Mouse (Mus musculus): ENCODE measurements at regions not wholly inside any gene's neighbourhood (a gene's known extent, or its start where the extent isn't known, plus 50 kb on each side); places are given as distances from the start of the nearest gene placed in this dataset.

- Histone ChIP-seq H3K9me3 (replicated peaks; ENCODE audit: insufficient read depth, low read length) (no peaks in the 10 kb centered on the region), H3K36me3 (ENCODE audit: control insufficient read depth in 1 of 2, insufficient read depth in 2 of 2, low read length in 2 of 2) (no peaks in the 10 kb centered on the region), H3K4me1 (ENCODE audit: control insufficient read depth in 1 of 2, insufficient read depth in 2 of 2, low read length in 2 of 2) (no peaks in the 10 kb centered on the region), H3K9ac (ENCODE audit: control insufficient read depth, low read depth, low read length, poor library complexity, severe bottlenecking) (no peak overlapping the region), H3K27ac (ENCODE audit: control insufficient read depth, low read depth, low read length) (no peak overlapping the region), H3K4me3 (ENCODE audit: control insufficient read depth in 1 of 2, insufficient read depth in 1 of 2, low read depth in 2 of 2, low read length in 2 of 2) (no peak overlapping the region), H3K79me2 (ENCODE audit: control insufficient read depth, insufficient read depth, low read length, poor library complexity) (no peaks in the 10 kb centered on the region), H3K27me3 (ENCODE audit: control insufficient read depth in 1 of 2, insufficient read depth in 2 of 2, low read length in 2 of 2) (no peaks in the 10 kb centered on the region)
- no peak for TF ChIP-seq GABPA (IDR thresholded peaks at IDR 0.05; ENCODE audit: low read depth, low read length)
- no peak for TF ChIP-seq TAL1 (IDR thresholded peaks at IDR 0.05; ENCODE audit: low read length)
- no peak for TF ChIP-seq E2F4 (IDR thresholded peaks at IDR 0.05; ENCODE audit: borderline replicate concordance, low read depth, low read length)
- no peak for DNase-seq (ENCODE audit: low read depth, low spot score)
Observed at GRCm38 (mm10) chr14:105391430-105391829, 133.1 kb downstream of the Ndfip2 start.

- no peak for DNase-seq (ENCODE audit: low read depth, low spot score)
Observed at GRCm38 (mm10) chr14:105385119-105385518, 126.7 kb downstream of the Ndfip2 start.

GRCm38 (mm10) chr14:105383382-105383781, 125.0 kb downstream of the Ndfip2 start:
- TF ChIP-seq TAL1 (IDR thresholded peaks at IDR 0.05; ENCODE audit: low read length) (no peak), BHLHE40 (IDR thresholded peaks at IDR 0.05; ENCODE audit: borderline replicate concordance, low read depth, low read length) (no peak)
- H3K27ac ChIP-seq (ENCODE audit: control insufficient read depth, low read depth, low read length), result no peak overlapping the region
- no peaks in the 10 kb centered on the region for H3K36me3 ChIP-seq (ENCODE audit: control insufficient read depth in 1 of 2, insufficient read depth in 2 of 2, low read length in 2 of 2)
- no peak overlapping the region for H3K9ac ChIP-seq (ENCODE audit: control insufficient read depth, low read depth, low read length, poor library complexity, severe bottlenecking)
- no peaks in the 10 kb centered on the region for H3K4me1 ChIP-seq (ENCODE audit: control insufficient read depth in 1 of 2, insufficient read depth in 2 of 2, low read length in 2 of 2)
- DNase-seq (ENCODE audit: low read depth, low spot score), result no peak
- H3K79me2 ChIP-seq (ENCODE audit: control insufficient read depth, insufficient read depth, low read length, poor library complexity), result no peaks in the 10 kb centered on the region
- H3K27me3 ChIP-seq (ENCODE audit: control insufficient read depth in 1 of 2, insufficient read depth in 2 of 2, low read length in 2 of 2), result no peaks in the 10 kb centered on the region
- no peaks in the 10 kb centered on the region for H3K9me3 ChIP-seq (replicated peaks; ENCODE audit: insufficient read depth, low read length)
- H3K4me3 ChIP-seq (ENCODE audit: control insufficient read depth in 1 of 2, insufficient read depth in 1 of 2, low read depth in 2 of 2, low read length in 2 of 2), result no peak overlapping the region

More at GRCm38 (mm10) chr14:105385119-105385518, 126.7 kb downstream of the Ndfip2 start:
- Histone ChIP-seq H3K27ac (ENCODE audit: control insufficient read depth, low read depth, low read length) (no peak overlapping the region), H3K36me3 (ENCODE audit: control insufficient read depth in 1 of 2, insufficient read depth in 2 of 2, low read length in 2 of 2) (no peaks in the 10 kb centered on the region), H3K79me2 (ENCODE audit: control insufficient read depth, insufficient read depth, low read length, poor library complexity) (no peaks in the 10 kb centered on the region), H3K4me1 (ENCODE audit: control insufficient read depth in 1 of 2, insufficient read depth in 2 of 2, low read length in 2 of 2) (no peaks in the 10 kb centered on the region), H3K4me3 (ENCODE audit: control insufficient read depth in 1 of 2, insufficient read depth in 1 of 2, low read depth in 2 of 2, low read length in 2 of 2) (no peak overlapping the region), H3K9ac (ENCODE audit: control insufficient read depth, low read depth, low read length, poor library complexity, severe bottlenecking) (no peak overlapping the region), H3K27me3 (ENCODE audit: control insufficient read depth in 1 of 2, insufficient read depth in 2 of 2, low read length in 2 of 2) (no peaks in the 10 kb centered on the region), H3K9me3 (replicated peaks; ENCODE audit: insufficient read depth, low read length) (no peaks in the 10 kb centered on the region)
- TF ChIP-seq NRF1 (IDR thresholded peaks at IDR 0.05; ENCODE audit: insufficient read depth, low read depth, low read length, poor library complexity, severe bottlenecking) (no peak), CHD2 (IDR thresholded peaks at IDR 0.05; ENCODE audit: low read length) (no peak), MAFK (IDR thresholded peaks at IDR 0.05; ENCODE audit: borderline replicate concordance, low read depth, low read length) (no peak), NELFE (IDR thresholded peaks at IDR 0.05; ENCODE audit: low read depth, low read length) (no peak), MEF2A (IDR thresholded peaks at IDR 0.05; ENCODE audit: extremely low read depth, insufficient replicate concordance, low read depth, low read length, poor library complexity, severe bottlenecking) (no peak), CHD1 (IDR thresholded peaks at IDR 0.05; ENCODE audit: low read depth, low read length) (no peak), RAD21 (IDR thresholded peaks at IDR 0.05; ENCODE audit: low read depth, low read length) (no peak), ZC3H11A (IDR thresholded peaks at IDR 0.05; ENCODE audit: low read depth, low read length) (no peak), POLR2AphosphoS2 (IDR thresholded peaks at IDR 0.05; ENCODE audit: low read length) (no peak), ETS1 (IDR thresholded peaks at IDR 0.05; ENCODE audit: low read depth, low read length) (no peak), RCOR1 (IDR thresholded peaks at IDR 0.05; ENCODE audit: low read depth, low read length) (no peak), EP300 (IDR thresholded peaks at IDR 0.05; ENCODE audit: low read depth in 1 of 2, low read length in 2 of 2) (no peak)
